Mouse (Mus musculus): ENCODE data around the gene Rcc2.

The Rcc2 gene

GRCm38 (mm10) chr4:140765936-140766335, 65.6 kb downstream of the Rcc2 start:
- no peak for DNase-seq

- no peak for DNase-seq
Measured at GRCm38 (mm10) chr4:140768973-140769372, 68.6 kb downstream of the Rcc2 start.

- no peak for DNase-seq
Measured at GRCm38 (mm10) chr4:140770433-140770832, 70.1 kb downstream of the Rcc2 start.

- DNase-seq: no peak
Measured at GRCm38 (mm10) chr4:140771091-140771490, 70.8 kb downstream of the Rcc2 start.

All from right cerebral cortex, postnatal 14 days (tissue).